Mouse (Mus musculus) midbrain, postnatal 0 days (tissue): ENCODE measurements around the gene Mas1. TPM values are rescaled to one million over a fixed set of nuclear protein-coding genes. Genes with fewer than 3 reads are reported as not detected.

Source experiments
- ATAC-seq: fragments of 200-750 bp; cut with Nextera tagmentation; 2 replicates; pipeline ENCODE4 v1.8.0; 2017; ENCODE audit warnings: moderate number of reproducible peaks, mild to moderate bottlenecking, moderate TSS enrichment, moderate library complexity; ENCODE audit not compliant: low FRiP score
- DNase-seq: peaks from one replicate; pipeline ENCODE4 v3.0.0-alpha.2; 2015; ENCODE audit warnings: low spot score
- H3K27ac ChIP-seq: fragments of 300-500 bp; sonication (generic); 2 replicates; pipeline ENCODE4 v1.5.1; 2014; ENCODE audit warnings: low read depth, mild to moderate bottlenecking, low read length, mixed read lengths
- H3K27me3 ChIP-seq: fragments of 300-500 bp; sonication (generic); 2 replicates; pipeline ENCODE4 v1.6.1; 2014; ENCODE audit warnings: low read length, control low read depth, mixed read lengths; ENCODE audit not compliant: insufficient read depth
- H3K36me3 ChIP-seq: fragments of 300-500 bp; sonication (generic); 2 replicates; pipeline ENCODE4 v1.6.1; 2014; ENCODE audit warnings: low read length, control low read depth, mixed read lengths; ENCODE audit not compliant: insufficient read depth
- H3K4me1 ChIP-seq: fragments of 300-500 bp; sonication (generic); 2 replicates; pipeline ENCODE4 v1.6.1; 2014; ENCODE audit warnings: mild to moderate bottlenecking, control low read depth, antibody characterized with exemption, low read length, mixed read lengths; ENCODE audit not compliant: insufficient read depth
- H3K4me2 ChIP-seq: fragments of 300-500 bp; sonication (generic); 2 replicates; pipeline ENCODE4 v1.6.1; 2014; ENCODE audit warnings: low read depth, mild to moderate bottlenecking, low read length, mixed read lengths; ENCODE audit not compliant: poor library complexity, severe bottlenecking
- H3K4me3 ChIP-seq: fragments of 300-500 bp; sonication (generic); 2 replicates; pipeline ENCODE4 v1.5.1; 2014; ENCODE audit warnings: low read depth, mild to moderate bottlenecking, low read length, moderate library complexity
- H3K9ac ChIP-seq: fragments of 300-500 bp; sonication (generic); replicated peaks from 2 replicates; pipeline ENCODE4 v1.6.1; 2014; ENCODE audit warnings: mild to moderate bottlenecking, low read length, moderate library complexity, mixed read lengths; ENCODE audit not compliant: poor library complexity, severe bottlenecking
- H3K9me3 ChIP-seq: fragments of 300-500 bp; sonication (generic); 2 replicates; pipeline ENCODE4 v1.6.1; 2016; ENCODE audit warnings: low read length, control low read depth
- CTCF ChIP-seq: IDR thresholded peaks from 2 replicates; pipeline ENCODE4 v1.5.1; 2016; ENCODE audit warnings: antibody characterized with exemption, mild to moderate bottlenecking
- WGBS: fragments of 180-500 bp; shearing (Covaris S2); extraction: QIAGEN DNeasy Blood & Tissue Kit; methylation state at CpG from one replicate; pipeline ENCODE4 v1.1.7; 2014; 5-methylcytosine and 5-hydroxymethylcytosine counted together
- polyA plus RNA-seq: library from polyadenylated mRNA; unstranded; fragments of >200 nt; fragmentation: Nextera tagmentation; extraction: Ambion mirVana; gene quantifications from 2 replicates; pipeline ENCODE4 v1.2.1, GENCODE M21; 2015
- total RNA-seq: library from RNA; depleted of rRNA; stranded (reverse); fragments of >200 nt; gene quantifications from 2 replicates; pipeline ENCODE4 v1.2.3, GENCODE M21; 2014

Mas1 gene
- total and polyA plus RNA-seq, 2 experiments from 2014 or later: 0.27 TPM; not detected in 1

GRCm38 (mm10) chr17:12810103-12810972 is 57.6 kb downstream of the Mas1 start:
- TF ChIP-seq CTCF: peak; percentile 79
- DNase-seq (peak; percentile 82), ATAC-seq (no peak)
- Histone ChIP-seq H3K27me3 (no peaks in the 10 kb centered on the region), H3K4me3 (no peak overlapping the region), H3K27ac (no peak overlapping the region), H3K9ac (no peak overlapping the region), H3K4me2 (no peak overlapping the region), H3K9me3 (no peaks in the 10 kb centered on the region), H3K36me3 (no peaks in the 10 kb centered on the region), H3K4me1 (no peaks in the 10 kb centered on the region)
- 24% methylated on average over 14 of the region's 14 CpGs for WGBS

- no peak for TF ChIP-seq CTCF
- no peak overlapping the region for H3K4me2 ChIP-seq
- no peaks in the 10 kb centered on the region for H3K36me3 ChIP-seq
- DNase-seq (no peak), ATAC-seq (no peak)
- no peaks in the 10 kb centered on the region for H3K27me3 ChIP-seq
- no peaks in the 10 kb centered on the region for H3K4me1 ChIP-seq
- H3K27ac ChIP-seq: no peak overlapping the region
- WGBS: 86% methylated on average over 6 of the region's 6 CpGs
- no peak overlapping the region for H3K4me3 ChIP-seq
- no peak overlapping the region for H3K9ac ChIP-seq
- H3K9me3 ChIP-seq: no peaks in the 10 kb centered on the region
Measured at GRCm38 (mm10) chr17:12808851-12809250, 59.1 kb downstream of the Mas1 start.

- DNase-seq: no peak
- Histone ChIP-seq H3K4me1 (no peaks in the 10 kb centered on the region), H3K4me2 (no peak overlapping the region), H3K27ac (no peak overlapping the region), H3K27me3 (no peaks in the 10 kb centered on the region), H3K4me3 (no peak overlapping the region), H3K9me3 (no peaks in the 10 kb centered on the region), H3K36me3 (no peaks in the 10 kb centered on the region), H3K9ac (no peak overlapping the region)
- no peak for TF ChIP-seq CTCF
- ATAC-seq: no peak
Measured at GRCm38 (mm10) chr17:12804584-12805445, 63.1 kb downstream of the Mas1 start.

GRCm38 (mm10) chr17:12801861-12802540 is 65.9 kb downstream of the Mas1 start:
- ATAC-seq (no peak), DNase-seq (no peak)
- Histone ChIP-seq H3K9me3 (no peaks in the 10 kb centered on the region), H3K27me3 (no peaks in the 10 kb centered on the region), H3K4me1 (no peaks in the 10 kb centered on the region), H3K36me3 (no peaks in the 10 kb centered on the region), H3K9ac (no peak overlapping the region), H3K4me3 (no peak overlapping the region), H3K27ac (no peak overlapping the region), H3K4me2 (no peak overlapping the region)
- 59% methylated on average over 9 of the region's 9 CpGs for WGBS
- no peak for TF ChIP-seq CTCF

GRCm38 (mm10) chr17:12799368-12800275 is 68.3 kb downstream of the Mas1 start:
- peak; percentile 14 for DNase-seq
- Histone ChIP-seq H3K4me1 (no peaks in the 10 kb centered on the region), H3K27me3 (no peaks in the 10 kb centered on the region), H3K27ac (no peak overlapping the region), H3K4me3 (no peak overlapping the region), H3K9ac (no peak overlapping the region), H3K9me3 (no peaks in the 10 kb centered on the region), H3K4me2 (no peak overlapping the region), H3K36me3 (no peaks in the 10 kb centered on the region)
- WGBS: 80% methylated on average over 12 of the region's 12 CpGs
- ATAC-seq: no peak
- TF ChIP-seq CTCF: peak; percentile 42; the same call in 1 of the 2 replicates
